ENCODE assay signal across 13 mouse cellular contexts in the genomic region with DNA sequence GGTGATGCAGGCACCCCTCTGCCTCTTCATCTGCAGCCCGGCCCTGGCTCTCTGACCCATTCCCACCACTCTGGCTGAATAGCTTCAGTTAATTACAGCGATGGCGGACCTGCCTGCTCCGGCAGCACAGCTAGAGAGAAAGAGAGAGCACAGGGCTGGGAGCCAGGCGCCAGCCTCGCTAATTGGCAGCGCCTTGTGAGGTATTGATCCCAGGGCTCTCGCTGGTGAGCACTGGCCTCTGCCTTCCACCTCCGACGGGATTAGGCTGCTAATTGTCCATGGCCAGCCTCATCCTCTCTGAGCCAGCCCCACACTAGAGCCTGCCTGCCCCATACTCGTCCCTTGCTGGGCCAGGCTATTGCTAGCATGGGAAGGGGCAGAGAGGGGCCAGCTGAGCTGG. TPM values are rescaled to one million over a fixed set of nuclear protein-coding genes. Genes with fewer than 3 reads are reported as not detected.
DNase-seq lines count a peak whose midpoint lies in the region; ATAC-seq and TF ChIP-seq lines count a peak whose summit lies in the region.
"Had no signal": no experiment of that assay in that cellular context is flagged by ENCODE, and none has a peak within 500 bp of the region (broad histone marks: within the 10 kb centered on the region; RNA-seq: fewer than 3 reads in every experiment).

No protein-coding gene starts in this region.

- no peak overlapping the region for H3K4me2 ChIP-seq in kidney, embryonic 16.5 days (replicated peaks; ENCODE audit: low read depth, low read length)
- no peak overlapping the region for H3K4me2 ChIP-seq in embryonic facial prominence, embryonic 13.5 days
- H3K4me2 ChIP-seq in hindbrain, embryonic 15.5 days = no peak overlapping the region
- 0 out of 2 replicates have a peak overlapping the region, but pooled peaks have one; percentile 21 for H3K4me2 ChIP-seq in neural tube, embryonic 13.5 days
- H3K4me2 ChIP-seq: heart, embryonic 11.5 days; liver, embryonic 13.5 days had no signal

- no peak for ATAC-seq in kidney, embryonic 16.5 days (ENCODE audit: low FRiP score, low TSS enrichment)
- ATAC-seq in embryonic facial prominence, embryonic 13.5 days (ENCODE audit: insufficient number of reproducible peaks, insufficient read depth, low FRiP score, low TSS enrichment, low read depth) = no peak
- no peak for ATAC-seq in hindbrain, embryonic 15.5 days (ENCODE audit: low FRiP score, low read depth)
- ATAC-seq in neural tube, embryonic 13.5 days (ENCODE audit: low read depth) = no peak
- no peak for ATAC-seq in erythroblast, adult 5-6 weeks (replicated peaks; ENCODE audit: low FRiP score, poor library complexity, severe bottlenecking)

- no peaks in the 10 kb centered on the region for H3K27me3 ChIP-seq in kidney, embryonic 16.5 days (ENCODE audit: insufficient read depth, low read length)
- no peaks in the 10 kb centered on the region for H3K27me3 ChIP-seq in kidney, adult 2 months (replicated peaks; ENCODE audit: control insufficient read depth, insufficient read depth, low read length)
- H3K27me3 ChIP-seq in embryonic facial prominence, embryonic 13.5 days = no peaks in the 10 kb centered on the region
- no peaks in the 10 kb centered on the region for H3K27me3 ChIP-seq in hindbrain, embryonic 15.5 days
- no peaks in the 10 kb centered on the region for H3K27me3 ChIP-seq in neural tube, embryonic 13.5 days
- H3K27me3 ChIP-seq: CH12.LX; liver, embryonic 13.5 days had no signal

- peaks cover 2% of the 10 kb centered on the region; the same call in 1 of the 2 replicates for H3K36me3 ChIP-seq in kidney, embryonic 16.5 days (ENCODE audit: insufficient read depth, low read length)
- no peaks in the 10 kb centered on the region for H3K36me3 ChIP-seq in kidney, adult 2 months (ENCODE audit: control insufficient read depth, insufficient read depth, low read length)
- H3K36me3 ChIP-seq in embryonic facial prominence, embryonic 13.5 days = peaks cover 14% of the 10 kb centered on the region; the same call in 1 of the 2 replicates
- H3K36me3 ChIP-seq in hindbrain, embryonic 15.5 days = no peaks in the 10 kb centered on the region
- peaks cover 5% of the 10 kb centered on the region; the same call in 1 of the 2 replicates for H3K36me3 ChIP-seq in neural tube, embryonic 13.5 days

- 0 out of 2 replicates have a peak overlapping the region, but pooled peaks have one; percentile 15 for H3K9ac ChIP-seq in kidney, embryonic 16.5 days (replicated peaks; ENCODE audit: low read length)
- H3K9ac ChIP-seq in embryonic facial prominence, embryonic 13.5 days = peak overlapping the region; percentile 32; the same call in 1 of the 2 replicates
- 0 out of 2 replicates have a peak overlapping the region, but pooled peaks have one; percentile 5 for H3K9ac ChIP-seq in hindbrain, embryonic 15.5 days
- H3K9ac ChIP-seq in neural tube, embryonic 13.5 days = peak overlapping the region; percentile 53
- H3K9ac ChIP-seq: liver, embryonic 13.5 days had no signal

- no peak for DNase-seq in kidney, adult 2 months
- DNase-seq in left cerebral cortex, adult 11 months (ENCODE audit: low spot score) = no peak
- no peak for DNase-seq in right cerebral cortex, postnatal 4 days
- DNase-seq: kidney, postnatal 25 days; liver, embryonic 13.5 days; right cerebral cortex, adult 18-20 months had no signal

- no peak for TF ChIP-seq POLR2A in kidney, adult 2 months (IDR thresholded peaks at IDR 0.05; ENCODE audit: low read depth, low read length)

- H3K27ac ChIP-seq in kidney, embryonic 16.5 days (ENCODE audit: low read length) = no peak overlapping the region
- no peak overlapping the region for H3K27ac ChIP-seq in kidney, adult 2 months (ENCODE audit: insufficient read depth, low read depth, low read length)
- 0 out of 2 replicates have a peak overlapping the region, but pooled peaks have one; percentile 9 for H3K27ac ChIP-seq in embryonic facial prominence, embryonic 13.5 days
- peak overlapping the region; percentile 40 for H3K27ac ChIP-seq in hindbrain, embryonic 15.5 days (replicated peaks)
- H3K27ac ChIP-seq in neural tube, embryonic 13.5 days (replicated peaks) = peak overlapping the region; percentile 86
- H3K27ac ChIP-seq: liver, embryonic 13.5 days had no signal

- WGBS in kidney, embryonic 16.5 days = 43% methylated on average over 11 of the region's 11 CpGs
- 80% methylated on average over 11 of the region's 11 CpGs for WGBS in kidney, adult 2 months
- 22% methylated on average over 11 of the region's 11 CpGs for WGBS in embryonic facial prominence, embryonic 13.5 days
- 15% methylated on average over 11 of the region's 11 CpGs for WGBS in hindbrain, embryonic 15.5 days
- 10% methylated on average over 11 of the region's 11 CpGs for WGBS in neural tube, embryonic 13.5 days

- H3K9me3 ChIP-seq in kidney, embryonic 16.5 days (ENCODE audit: low read length) = no peaks in the 10 kb centered on the region
- no peaks in the 10 kb centered on the region for H3K9me3 ChIP-seq in embryonic facial prominence, embryonic 13.5 days
- H3K9me3 ChIP-seq in hindbrain, embryonic 15.5 days = no peaks in the 10 kb centered on the region
- H3K9me3 ChIP-seq in neural tube, embryonic 13.5 days = no peaks in the 10 kb centered on the region
- H3K9me3 ChIP-seq: liver, embryonic 13.5 days had no signal

- H3K4me3 ChIP-seq in kidney, embryonic 16.5 days (ENCODE audit: low read length) = no peak overlapping the region
- no peak overlapping the region for H3K4me3 ChIP-seq in kidney, adult 2 months (ENCODE audit: insufficient read depth, low read depth, low read length)
- no peak overlapping the region for H3K4me3 ChIP-seq in embryonic facial prominence, embryonic 13.5 days
- H3K4me3 ChIP-seq in hindbrain, embryonic 15.5 days = no peak overlapping the region
- H3K4me3 ChIP-seq in neural tube, embryonic 13.5 days = no peak overlapping the region
- H3K4me3 ChIP-seq: liver, embryonic 13.5 days had no signal

- peaks cover 84% of the 10 kb centered on the region for H3K4me1 ChIP-seq in kidney, embryonic 16.5 days (ENCODE audit: insufficient read depth, low read length)
- 0 out of 2 replicates have a peak, but pooled peaks cover 8% of the 10 kb centered on the region for H3K4me1 ChIP-seq in kidney, adult 2 months (ENCODE audit: control insufficient read depth, insufficient read depth, low read length)
- H3K4me1 ChIP-seq in embryonic facial prominence, embryonic 13.5 days = peaks cover 99% of the 10 kb centered on the region
- peaks cover 100% of the 10 kb centered on the region for H3K4me1 ChIP-seq in hindbrain, embryonic 15.5 days (replicated peaks)
- peaks cover 100% of the 10 kb centered on the region for H3K4me1 ChIP-seq in neural tube, embryonic 13.5 days (replicated peaks)

- no peak; the same call in 1 of the 2 replicates for TF ChIP-seq CTCF in kidney, adult 2 months (conservative IDR thresholded peaks at IDR 0.05; ENCODE audit: insufficient read depth, insufficient read length, low read depth, low read length)

RNA-seq across cellular contexts. Expression of a gene that starts 29.4 kb away (rescaled TPM):
- polyA plus RNA-seq in kidney, embryonic 16.5 days (2015; fragmentation: Nextera tagmentation; extraction: Ambion mirVana) = 114 and 117 TPM in 2 replicates
- 6.4 and 6.9 TPM in 2 replicates for polyA plus RNA-seq in kidney, adult 2 months (2012; rRNA removed)
- 98.6 and 111 TPM in 2 replicates for polyA plus RNA-seq in embryonic facial prominence, embryonic 13.5 days (2015; fragmentation: Nextera tagmentation; extraction: Ambion mirVana)
- polyA plus RNA-seq in hindbrain, embryonic 15.5 days (2015; fragmentation: Nextera tagmentation; extraction: Ambion mirVana) = 19.0 and 24.9 TPM in 2 replicates
- 20.1 and 21.5 TPM in 2 replicates for polyA plus RNA-seq in neural tube, embryonic 13.5 days (2015; fragmentation: Nextera tagmentation; extraction: Ambion mirVana)
- 13.3 and 32.0 TPM in 2 replicates for total RNA-seq in erythroblast, adult 5-6 weeks (2015; ENCODE audit: low replicate concordance)
- 4.3 and 14.3 TPM in 2 replicates for total RNA-seq in erythroblast, adult 5-6 weeks (2017; ENCODE audit: low replicate concordance)

Comparison
In these comparisons a context has a peak if more than half of its experiments do, and no peak if none do; other contexts are left out.
1. H3K27ac ChIP-seq: peak in embryonic facial prominence, embryonic 13.5 days (single experiment), hindbrain, embryonic 15.5 days (single experiment) and neural tube, embryonic 13.5 days (single experiment); none in kidney, embryonic 16.5 days (single experiment) and kidney, adult 2 months (single experiment).
2. Peak in every context shown above with its lines, with median percentiles within 50 percentile points of each other: H3K9ac ChIP-seq.